Mouse (Mus musculus): ENCODE measurements around the gene Aasdhppt. TPM values are rescaled to one million over a fixed set of nuclear protein-coding genes. Genes with fewer than 3 reads are reported as not detected.

The Aasdhppt gene
- total and polyA plus RNA-seq, 2 experiments from 2014 or later, result 32.7 to 33.4 TPM

- no peak overlapping the region for H3K4me3 ChIP-seq (ENCODE audit: low read depth, low read length)
- DNase-seq (no peak), ATAC-seq (no peak; the same call in 1 of the 2 replicates)
- no peak overlapping the region for H3K27ac ChIP-seq (ENCODE audit: low read depth, low read length)
- H3K9me3 ChIP-seq (ENCODE audit: low read length), result peaks cover 9% of the 10 kb centered on the region; the same call in 1 of the 2 replicates
- H3K36me3 ChIP-seq (ENCODE audit: insufficient read depth), result no peaks in the 10 kb centered on the region
- H3K27me3 ChIP-seq (ENCODE audit: insufficient read depth, low read length), result no peaks in the 10 kb centered on the region
- TF ChIP-seq CTCF (IDR thresholded peaks at IDR 0.05; ENCODE audit: low read depth), result no peak
- no peaks in the 10 kb centered on the region for H3K4me1 ChIP-seq (ENCODE audit: insufficient read depth)
- no peak overlapping the region for H3K9ac ChIP-seq
- WGBS, result 94% methylated on average over 10 of the region's 10 CpGs
- H3K4me2 ChIP-seq (ENCODE audit: low read depth), result no peak overlapping the region
Observed at GRCm38 (mm10) chr9:4259074-4259473, 50.2 kb downstream of the Aasdhppt start.

Small RNAs within 50 kb of the gene (microRNA-seq; reads per million reads assigned to microRNA genes)
- gene Gm22195, result 0 reads per million in 2 experiments

Other genes with a start within 250 kb of the Aasdhppt start
- 10.3 and 11.3 TPM in 2 replicates for gene Kbtbd3, start 362 bp upstream of the Aasdhppt start, total RNA-seq (2014; rRNA removed)
- 7.0 and 8.4 TPM in 2 replicates for gene Kbtbd3, start 362 bp upstream of the Aasdhppt start, polyA plus RNA-seq (2015; fragmentation: Nextera tagmentation; extraction: Ambion mirVana)
- gene Msantd4, start 67.1 kb upstream of the Aasdhppt start, total RNA-seq (2014; rRNA removed), result 55.5 and 62.0 TPM in 2 replicates
- 31.0 and 39.3 TPM in 2 replicates for gene Msantd4, start 67.1 kb upstream of the Aasdhppt start, polyA plus RNA-seq (2015; fragmentation: Nextera tagmentation; extraction: Ambion mirVana)